ENCODE assay signal across 8 mouse cellular contexts in genomic region chr4:141069731-141070130, GRCm38 (mm10). TPM values are rescaled to one million over a fixed set of nuclear protein-coding genes. Genes with fewer than 3 reads are reported as not detected.
DNase-seq lines count a peak whose midpoint lies in the region; ATAC-seq and TF ChIP-seq lines count a peak whose summit lies in the region.

No protein-coding gene starts in this region.

- no peaks in the 10 kb centered on the region for H3K27me3 ChIP-seq in limb, embryonic 10.5 days (ENCODE audit: low read depth, poor library complexity, severe bottlenecking)
- no peaks in the 10 kb centered on the region for H3K27me3 ChIP-seq in midbrain, postnatal 0 days (ENCODE audit: insufficient read depth, low read length)

- no peak overlapping the region for H3K27ac ChIP-seq in limb, embryonic 10.5 days
- no peak overlapping the region for H3K27ac ChIP-seq in midbrain, postnatal 0 days (ENCODE audit: low read depth, low read length)

- H3K36me3 ChIP-seq in limb, embryonic 10.5 days, result peaks cover 93% of the 10 kb centered on the region
- H3K36me3 ChIP-seq in midbrain, postnatal 0 days (ENCODE audit: insufficient read depth, low read length), result peaks cover 80% of the 10 kb centered on the region

- no peak overlapping the region for H3K9ac ChIP-seq in midbrain, postnatal 0 days (replicated peaks; ENCODE audit: low read length, poor library complexity, severe bottlenecking)

- 58% methylated on average over 4 of the region's 4 CpGs for WGBS in limb, embryonic 10.5 days
- WGBS in midbrain, postnatal 0 days, result 60% methylated on average over 4 of the region's 4 CpGs

- no peaks in the 10 kb centered on the region for H3K9me3 ChIP-seq in limb, embryonic 10.5 days (replicated peaks)
- H3K9me3 ChIP-seq in midbrain, postnatal 0 days (ENCODE audit: low read length), result no peaks in the 10 kb centered on the region

- no peak overlapping the region for H3K4me2 ChIP-seq in midbrain, postnatal 0 days (ENCODE audit: low read depth, low read length, poor library complexity, severe bottlenecking)

- intact Hi-C loops in gastrocnemius, postnatal 36 days (cut with DNase I), result no loop called here
- intact Hi-C loops in gastrocnemius, postnatal 14 days (cut with DNase I; ENCODE audit: low total_unique reads), result no loop called here

- ATAC-seq in midbrain, postnatal 0 days (ENCODE audit: low FRiP score), result no peak

- DNase-seq in gastrocnemius, adult 18-20 months (ENCODE audit: low spot score), result peak; percentile 73
- DNase-seq in gastrocnemius, postnatal 36 days, result no peak
- peak; percentile 59 for DNase-seq in A20 (ENCODE audit: low read depth, low spot score)
- DNase-seq in brain, adult 2 months (ENCODE audit: low read depth, low spot score), result peak; percentile 74
- peak; percentile 47 for DNase-seq in gastrocnemius, postnatal 14 days
- peak; percentile 63 for DNase-seq in limb, embryonic 10.5 days (ENCODE audit: low spot score)
- peak; percentile 68 for DNase-seq in midbrain, postnatal 0 days (ENCODE audit: low spot score)
- DNase-seq in frontal cortex, postnatal 10 days (ENCODE audit: low spot score in 2 of 2), result no peak

- TF ChIP-seq CTCF in midbrain, postnatal 0 days (IDR thresholded peaks at IDR 0.05), result peak; percentile 94

- peaks cover 2% of the 10 kb centered on the region; the same call in 1 of the 2 replicates for H3K4me1 ChIP-seq in limb, embryonic 10.5 days
- H3K4me1 ChIP-seq in midbrain, postnatal 0 days (ENCODE audit: insufficient read depth, low read length), result no peaks in the 10 kb centered on the region

- H3K4me3 ChIP-seq in limb, embryonic 10.5 days, result no peak overlapping the region
- no peak overlapping the region for H3K4me3 ChIP-seq in midbrain, postnatal 0 days (ENCODE audit: low read depth, low read length)

RNA-seq across cellular contexts. Expression of gene Necap2, which starts 8.4 kb away (rescaled TPM):
- total RNA-seq in gastrocnemius, adult 18-20 months (2021), result 10 to 100 TPM; 12.9 to 16.2 TPM
- total RNA-seq in gastrocnemius, postnatal 36 days (2021), result 10 to 100 TPM; 13.3 to 15.3 TPM
- 10 to 100 TPM; 19.9 to 21.7 TPM for total RNA-seq in gastrocnemius, postnatal 14 days (2021)
- 67.9 and 82.8 TPM in 2 replicates for polyA plus RNA-seq in limb, embryonic 10.5 days (2016; fragmentation: Nextera tagmentation; extraction: Ambion mirVana)
- 51.4 and 54.5 TPM in 2 replicates for total RNA-seq in midbrain, postnatal 0 days (2014; rRNA removed)
- 42.2 and 51.1 TPM in 2 replicates for polyA plus RNA-seq in midbrain, postnatal 0 days (2015; fragmentation: Nextera tagmentation; extraction: Ambion mirVana)

RNA-seq across cellular contexts. Expression of gene Crocc, which starts 9.4 kb away (rescaled TPM):
- 1 to 10 TPM; 2.0 to 2.5 TPM for total RNA-seq in gastrocnemius, adult 18-20 months (2021)
- total RNA-seq in gastrocnemius, postnatal 36 days (2021), result 1 to 10 TPM; 1.7 to 2.0 TPM
- 1 to 10 TPM; 2.6 to 4.0 TPM for total RNA-seq in gastrocnemius, postnatal 14 days (2021)
- polyA plus RNA-seq in limb, embryonic 10.5 days (2016; fragmentation: Nextera tagmentation; extraction: Ambion mirVana), result 10.6 and 11.4 TPM in 2 replicates
- total RNA-seq in midbrain, postnatal 0 days (2014; rRNA removed), result 22.0 and 33.2 TPM in 2 replicates
- polyA plus RNA-seq in midbrain, postnatal 0 days (2015; fragmentation: Nextera tagmentation; extraction: Ambion mirVana), result 3.2 and 4.2 TPM in 2 replicates

RNA-seq across cellular contexts. Expression of gene Spata21, which starts 18.4 kb away (rescaled TPM):
- not detected for total RNA-seq in gastrocnemius, adult 18-20 months (2021)
- total RNA-seq in gastrocnemius, postnatal 36 days (2021), result not detected
- not detected for total RNA-seq in gastrocnemius, postnatal 14 days (2021)
- polyA plus RNA-seq in limb, embryonic 10.5 days (2016; fragmentation: Nextera tagmentation; extraction: Ambion mirVana), result 0.18 TPM in 1 of 2 replicates, not detected in the other
- 0.27 and 4.4 TPM in 2 replicates for total RNA-seq in midbrain, postnatal 0 days (2014; rRNA removed)
- 0.25 and 1.4 TPM in 2 replicates for polyA plus RNA-seq in midbrain, postnatal 0 days (2015; fragmentation: Nextera tagmentation; extraction: Ambion mirVana)

RNA-seq across cellular contexts. Expression of gene Mfap2, which starts 59.5 kb away (rescaled TPM):
- total RNA-seq in gastrocnemius, adult 18-20 months (2021), result 1 to 10 TPM; 1.1 to 2.3 TPM
- total RNA-seq in gastrocnemius, postnatal 36 days (2021), result 1 to 10 TPM; 6.2 to 7.4 TPM
- 10 to 100 TPM; 33.9 to 47.3 TPM for total RNA-seq in gastrocnemius, postnatal 14 days (2021)
- 444 and 521 TPM in 2 replicates for polyA plus RNA-seq in limb, embryonic 10.5 days (2016; fragmentation: Nextera tagmentation; extraction: Ambion mirVana)
- 19.5 and 32.4 TPM in 2 replicates for total RNA-seq in midbrain, postnatal 0 days (2014; rRNA removed)
- 103 and 104 TPM in 2 replicates for polyA plus RNA-seq in midbrain, postnatal 0 days (2015; fragmentation: Nextera tagmentation; extraction: Ambion mirVana)

Comparison
In these comparisons a context has a peak if more than half of its experiments do, and no peak if none do; other contexts are left out.
1. DNase-seq: peak in gastrocnemius, adult 18-20 months (single experiment), A20 (single experiment), brain, adult 2 months (single experiment), gastrocnemius, postnatal 14 days (single experiment), limb, embryonic 10.5 days (single experiment) and midbrain, postnatal 0 days (single experiment); none in gastrocnemius, postnatal 36 days (0 of 2) and frontal cortex, postnatal 10 days (0 of 2).